Mouse (Mus musculus) cerebellum, adult 8-10 months (tissue): ENCODE measurements around the gene Pank4.

Experiments
- DNase-seq: peaks from one replicate; pipeline ENCODE4 v3.0.0; 2022

Gene Pank4

GRCm38 (mm10) chr4:154963901-154964580, at the start of gene Pank4:
Gene Pank4 (plus strand): TSS chr4:154964123.
- peak; percentile 90 for DNase-seq

- no peak for DNase-seq
These were observed 49.7 kb upstream of the Pank4 start for GRCm38 (mm10) chr4:154914252-154914651.

GRCm38 (mm10) chr4:154914707-154915106, 49.2 kb upstream of the Pank4 start:
- DNase-seq, result no peak

GRCm38 (mm10) chr4:154915286-154915685, 48.6 kb upstream of the Pank4 start:
- DNase-seq, result no peak

GRCm38 (mm10) chr4:154916662-154917061, 47.3 kb upstream of the Pank4 start:
- no peak for DNase-seq

- DNase-seq, result no peak
These were observed 41.6 kb upstream of the Pank4 start for GRCm38 (mm10) chr4:154922291-154922690.

GRCm38 (mm10) chr4:154922931-154923330, 41.0 kb upstream of the Pank4 start:
- DNase-seq, result no peak

GRCm38 (mm10) chr4:154925413-154925812, 38.5 kb upstream of the Pank4 start:
- DNase-seq, result no peak

GRCm38 (mm10) chr4:154926969-154927898, 36.7 kb upstream of the Pank4 start:
- DNase-seq, result no peak

- DNase-seq, result no peak
These were observed 36.0 kb upstream of the Pank4 start for GRCm38 (mm10) chr4:154927899-154928337.

GRCm38 (mm10) chr4:154928395-154929087, 35.4 kb upstream of the Pank4 start, which contains the start of gene Tnfrsf14:
Gene Tnfrsf14 (minus strand): TSS chr4:154928563.
- no peak for DNase-seq

- DNase-seq, result no peak
These were observed 34.7 kb upstream of the Pank4 start for GRCm38 (mm10) chr4:154929088-154929660.

- no peak for DNase-seq
These were observed 30.5 kb upstream of the Pank4 start for GRCm38 (mm10) chr4:154933306-154933907.

GRCm38 (mm10) chr4:154934800-154935199, 29.1 kb upstream of the Pank4 start:
- no peak for DNase-seq

GRCm38 (mm10) chr4:154935788-154936187, 28.1 kb upstream of the Pank4 start:
- DNase-seq, result no peak

GRCm38 (mm10) chr4:154936542-154937255, 27.2 kb upstream of the Pank4 start:
- no peak for DNase-seq

- DNase-seq, result no peak
These were observed 26.2 kb upstream of the Pank4 start for GRCm38 (mm10) chr4:154937746-154938145.

GRCm38 (mm10) chr4:154940156-154940555, 23.8 kb upstream of the Pank4 start:
- DNase-seq, result no peak

- no peak for DNase-seq
These were observed 22.1 kb upstream of the Pank4 start for GRCm38 (mm10) chr4:154941831-154942230.

GRCm38 (mm10) chr4:154942632-154943322, 21.1 kb upstream of the Pank4 start:
- DNase-seq, result no peak
